Mouse (Mus musculus) heart, embryonic 12.5 days (tissue): ENCODE measurements around the gene Reep6. TPM values are rescaled to one million over a fixed set of nuclear protein-coding genes. Genes with fewer than 3 reads are reported as not detected.

Experiments
- ATAC-seq: fragments of 200-750 bp; cut with Nextera tagmentation; 2 replicates; pipeline ENCODE4 v1.8.0; 2017; ENCODE audit warnings: moderate TSS enrichment, moderate library complexity; ENCODE audit not compliant: insufficient number of reproducible peaks, low FRiP score
- H3K27ac ChIP-seq: fragments of 300-500 bp; sonication (generic); 2 replicates; pipeline ENCODE4 v1.5.1; 2016; ENCODE audit warnings: mild to moderate bottlenecking, moderate library complexity; ENCODE audit not compliant: poor library complexity, severe bottlenecking
- H3K27me3 ChIP-seq: fragments of 300-500 bp; sonication (generic); replicated peaks from 2 replicates; pipeline ENCODE4 v1.6.1; 2016; ENCODE audit warnings: mild to moderate bottlenecking, moderate library complexity
- H3K36me3 ChIP-seq: fragments of 300-500 bp; sonication (generic); 2 replicates; pipeline ENCODE4 v1.6.1; 2016; ENCODE audit warnings: mild to moderate bottlenecking, moderate library complexity
- H3K4me1 ChIP-seq: fragments of 300-500 bp; sonication (generic); replicated peaks from 2 replicates; pipeline ENCODE4 v1.6.1; 2016; ENCODE audit warnings: mild to moderate bottlenecking
- H3K4me2 ChIP-seq: fragments of 300-500 bp; sonication (generic); 2 replicates; pipeline ENCODE4 v1.6.1; 2016; ENCODE audit warnings: mild to moderate bottlenecking, moderate library complexity
- H3K4me3 ChIP-seq: fragments of 300-500 bp; sonication (generic); 2 replicates; pipeline ENCODE4 v1.5.1; 2016; ENCODE audit warnings: mild to moderate bottlenecking
- H3K9ac ChIP-seq: fragments of 300-500 bp; sonication (generic); 2 replicates; pipeline ENCODE4 v1.6.1; 2016; ENCODE audit warnings: mild to moderate bottlenecking, moderate library complexity
- H3K9me3 ChIP-seq: fragments of 300-500 bp; sonication (generic); replicated peaks from 2 replicates; pipeline ENCODE4 v1.6.1; 2016; ENCODE audit warnings: mild to moderate bottlenecking, moderate library complexity
- WGBS: fragments of 180-500 bp; shearing (Covaris S2); methylation state at CpG from one replicate; pipeline ENCODE4 v1.1.7; 2016; 5-methylcytosine and 5-hydroxymethylcytosine counted together
- microRNA-seq: library from miRNA; unstranded; fragments of <30 nt; microRNA quantifications from one replicate; pipeline ENCODE4, GENCODE M21; 2017
- polyA plus RNA-seq: library from polyadenylated mRNA; unstranded; fragments of >200 nt; fragmentation: Nextera tagmentation; extraction: Ambion mirVana; gene quantifications from 2 replicates; pipeline ENCODE4 v1.2.1, GENCODE M21; 2016

Reep6 gene
- polyA plus RNA-seq, 1 experiment from 2014 or later, result 3.7 TPM

GRCm38 (mm10) chr10:80374063-80374462, 44.3 kb downstream of the Reep6 start:
- 14% methylated on average over 6 of the region's 6 CpGs for WGBS

GRCm38 (mm10) chr10:80376160-80376559, 46.4 kb downstream of the Reep6 start:
- H3K9me3 ChIP-seq, result no peaks in the 10 kb centered on the region
- H3K9ac ChIP-seq, result no peak overlapping the region
- H3K4me2 ChIP-seq, result no peak overlapping the region
- peaks cover 14% of the 10 kb centered on the region for H3K36me3 ChIP-seq
- H3K4me3 ChIP-seq, result no peak overlapping the region
- H3K27me3 ChIP-seq, result peaks cover 12% of the 10 kb centered on the region
- WGBS, result 2% methylated on average over 7 of the region's 7 CpGs
- no peak for ATAC-seq
- no peak overlapping the region for H3K27ac ChIP-seq
- H3K4me1 ChIP-seq, result peaks cover 3% of the 10 kb centered on the region; the same call in 1 of the 2 replicates

More at GRCm38 (mm10) chr10:80374063-80374462, 44.3 kb downstream of the Reep6 start:
- no peak overlapping the region for H3K4me3 ChIP-seq
- no peaks in the 10 kb centered on the region for H3K9me3 ChIP-seq
- H3K4me1 ChIP-seq, result peaks cover 3% of the 10 kb centered on the region; the same call in 1 of the 2 replicates
- H3K36me3 ChIP-seq, result no peaks in the 10 kb centered on the region
- peaks cover 20% of the 10 kb centered on the region for H3K27me3 ChIP-seq
- H3K9ac ChIP-seq, result no peak overlapping the region
- H3K27ac ChIP-seq, result no peak overlapping the region
- no peak for ATAC-seq
- H3K4me2 ChIP-seq, result no peak overlapping the region

GRCm38 (mm10) chr10:80377716-80378115, 48.0 kb downstream of the Reep6 start:
- H3K9ac ChIP-seq, result no peak overlapping the region
- no peak overlapping the region for H3K4me2 ChIP-seq
- WGBS, result 39% methylated on average over 10 of the region's 10 CpGs
- H3K4me1 ChIP-seq, result no peaks in the 10 kb centered on the region
- no peak overlapping the region for H3K27ac ChIP-seq
- H3K36me3 ChIP-seq, result peaks cover 30% of the 10 kb centered on the region
- no peak for ATAC-seq
- no peaks in the 10 kb centered on the region for H3K9me3 ChIP-seq
- H3K27me3 ChIP-seq, result peaks cover 8% of the 10 kb centered on the region
- H3K4me3 ChIP-seq, result no peak overlapping the region

GRCm38 (mm10) chr10:80382641-80383365, 53.0 kb downstream of the Reep6 start:
- H3K27ac ChIP-seq, result no peak overlapping the region
- peaks cover 49% of the 10 kb centered on the region for H3K36me3 ChIP-seq
- no peak for ATAC-seq
- no peak overlapping the region for H3K4me3 ChIP-seq
- no peak overlapping the region for H3K4me2 ChIP-seq
- H3K9ac ChIP-seq, result no peak overlapping the region
- no peaks in the 10 kb centered on the region for H3K27me3 ChIP-seq
- peaks cover 30% of the 10 kb centered on the region for H3K4me1 ChIP-seq
- 88% methylated on average over 7 of the region's 7 CpGs for WGBS
- no peaks in the 10 kb centered on the region for H3K9me3 ChIP-seq

GRCm38 (mm10) chr10:80383431-80383830, 53.7 kb downstream of the Reep6 start:
- no peak overlapping the region for H3K27ac ChIP-seq
- ATAC-seq, result no peak
- H3K4me3 ChIP-seq, result no peak overlapping the region
- H3K4me2 ChIP-seq, result no peak overlapping the region
- no peaks in the 10 kb centered on the region for H3K9me3 ChIP-seq
- peaks cover 49% of the 10 kb centered on the region for H3K36me3 ChIP-seq
- peaks cover 35% of the 10 kb centered on the region for H3K4me1 ChIP-seq
- 67% methylated on average over 4 of the region's 4 CpGs for WGBS
- H3K27me3 ChIP-seq, result no peaks in the 10 kb centered on the region
- H3K9ac ChIP-seq, result no peak overlapping the region; the same call in 1 of the 2 replicates

GRCm38 (mm10) chr10:80384115-80384639, 54.4 kb downstream of the Reep6 start:
- peak overlapping the region; percentile 95 for H3K4me2 ChIP-seq
- peak overlapping the region; percentile 98; the same call in 1 of the 2 replicates for H3K9ac ChIP-seq
- 89% methylated on average over 4 of the region's 4 CpGs for WGBS
- H3K9me3 ChIP-seq, result no peaks in the 10 kb centered on the region
- H3K4me3 ChIP-seq, result 0 out of 2 replicates have a peak overlapping the region, but pooled peaks have one; percentile 94
- H3K27ac ChIP-seq, result no peak overlapping the region
- peaks cover 38% of the 10 kb centered on the region for H3K4me1 ChIP-seq
- no peak for ATAC-seq
- no peaks in the 10 kb centered on the region for H3K27me3 ChIP-seq
- H3K36me3 ChIP-seq, result peaks cover 49% of the 10 kb centered on the region

GRCm38 (mm10) chr10:80384709-80385108, 55.0 kb downstream of the Reep6 start:
- no peak overlapping the region for H3K27ac ChIP-seq
- no peaks in the 10 kb centered on the region for H3K27me3 ChIP-seq
- peak overlapping the region; percentile 95 for H3K4me2 ChIP-seq
- H3K4me1 ChIP-seq, result peaks cover 38% of the 10 kb centered on the region
- H3K9me3 ChIP-seq, result no peaks in the 10 kb centered on the region
- H3K9ac ChIP-seq, result peak overlapping the region; percentile 98
- no peak for ATAC-seq
- 64% methylated on average over 7 of the region's 7 CpGs for WGBS
- peaks cover 47% of the 10 kb centered on the region for H3K36me3 ChIP-seq
- H3K4me3 ChIP-seq, result peak overlapping the region; percentile 94

GRCm38 (mm10) chr10:80385310-80385709, 55.6 kb downstream of the Reep6 start:
- Histone ChIP-seq H3K9me3 (no peaks in the 10 kb centered on the region), H3K4me2 (peak overlapping the region; percentile 95), H3K27ac (peak overlapping the region; percentile 68; the same call in 1 of the 2 replicates), H3K9ac (peak overlapping the region; percentile 98), H3K27me3 (no peaks in the 10 kb centered on the region), H3K4me3 (peak overlapping the region; percentile 94), H3K4me1 (peaks cover 38% of the 10 kb centered on the region), H3K36me3 (peaks cover 48% of the 10 kb centered on the region)
- ATAC-seq, result no peak
- 23% methylated on average over 7 of the region's 7 CpGs for WGBS

Small RNAs within 50 kb of the gene (microRNA-seq; reads per million reads assigned to microRNA genes)
- not detected for gene Gm22721

Other genes starting within 250 kb of the Reep6 start
- gene Sbno2, start 224.4 kb upstream of the Reep6 start, polyA plus RNA-seq, result 13.0 and 14.6 TPM in 2 replicates
- gene Stk11, start 214.2 kb upstream of the Reep6 start, polyA plus RNA-seq, result 10.8 and 13.8 TPM in 2 replicates
- gene Atp5d, start 191.3 kb upstream of the Reep6 start, polyA plus RNA-seq, result 827 and 861 TPM in 2 replicates
- gene Cbarp, start 189.1 kb upstream of the Reep6 start, polyA plus RNA-seq, result 1.7 and 3.6 TPM in 2 replicates
- 25.9 and 28.9 TPM in 2 replicates for gene Midn, start 181.7 kb upstream of the Reep6 start, polyA plus RNA-seq
- gene Cirbp, start 164.0 kb upstream of the Reep6 start, polyA plus RNA-seq, result 110 and 118 TPM in 2 replicates
- 10.4 and 11.7 TPM in 2 replicates for gene 1600002K03Rik, start 157.0 kb upstream of the Reep6 start, polyA plus RNA-seq
- 16.6 and 17.2 TPM in 2 replicates for gene Efna2, start 150.5 kb upstream of the Reep6 start, polyA plus RNA-seq
- 43.0 and 45.9 TPM in 2 replicates for gene Mum1, start 103.5 kb upstream of the Reep6 start, polyA plus RNA-seq
- 438 and 454 TPM in 2 replicates for gene Ndufs7, start 80.8 kb upstream of the Reep6 start, polyA plus RNA-seq
- gene Gamt, start 68.9 kb upstream of the Reep6 start, polyA plus RNA-seq, result 55.5 and 58.9 TPM in 2 replicates
- 37.4 and 41.9 TPM in 2 replicates for gene Dazap1, start 68.5 kb upstream of the Reep6 start, polyA plus RNA-seq
- gene Rps15, start 37.5 kb upstream of the Reep6 start, polyA plus RNA-seq, result 577 and 591 TPM in 2 replicates
- 0.89 and 1.4 TPM in 2 replicates for gene Apc2, start 34.0 kb upstream of the Reep6 start, polyA plus RNA-seq
- gene 2310011J03Rik, start 9.4 kb upstream of the Reep6 start, polyA plus RNA-seq, result 32.7 and 32.8 TPM in 2 replicates
- gene Pcsk4, start 455 bp upstream of the Reep6 start, polyA plus RNA-seq, result 1.0 and 1.5 TPM in 2 replicates
- 5.3 and 6.7 TPM in 2 replicates for gene Adamtsl5, start 18.5 kb downstream of the Reep6 start, polyA plus RNA-seq
- not detected in 2 replicates for gene Plk5, start 26.5 kb downstream of the Reep6 start, polyA plus RNA-seq
- 6.1 and 6.2 TPM in 2 replicates for gene Mex3d, start 57.7 kb downstream of the Reep6 start, polyA plus RNA-seq
- gene Mbd3, start 69.6 kb downstream of the Reep6 start, polyA plus RNA-seq, result 176 and 181 TPM in 2 replicates
- gene Uqcr11, start 76.9 kb downstream of the Reep6 start, polyA plus RNA-seq, result 951 and 1,026 TPM in 2 replicates
- gene Tcf3, start 103.7 kb downstream of the Reep6 start, polyA plus RNA-seq, result 85.8 and 89.4 TPM in 2 replicates
- not detected in 2 replicates for gene Onecut3, start 164.9 kb downstream of the Reep6 start, polyA plus RNA-seq
- gene Atp8b3, start 209.2 kb downstream of the Reep6 start, polyA plus RNA-seq, result 0.05 and 0.17 TPM in 2 replicates
- gene Rexo1, start 231.6 kb downstream of the Reep6 start, polyA plus RNA-seq, result 21.5 and 22.2 TPM in 2 replicates
- gene Klf16, start 247.4 kb downstream of the Reep6 start, polyA plus RNA-seq, result 7.9 and 8.5 TPM in 2 replicates